ENCODE assay signal across 15 mouse cellular contexts in the genomic region with DNA sequence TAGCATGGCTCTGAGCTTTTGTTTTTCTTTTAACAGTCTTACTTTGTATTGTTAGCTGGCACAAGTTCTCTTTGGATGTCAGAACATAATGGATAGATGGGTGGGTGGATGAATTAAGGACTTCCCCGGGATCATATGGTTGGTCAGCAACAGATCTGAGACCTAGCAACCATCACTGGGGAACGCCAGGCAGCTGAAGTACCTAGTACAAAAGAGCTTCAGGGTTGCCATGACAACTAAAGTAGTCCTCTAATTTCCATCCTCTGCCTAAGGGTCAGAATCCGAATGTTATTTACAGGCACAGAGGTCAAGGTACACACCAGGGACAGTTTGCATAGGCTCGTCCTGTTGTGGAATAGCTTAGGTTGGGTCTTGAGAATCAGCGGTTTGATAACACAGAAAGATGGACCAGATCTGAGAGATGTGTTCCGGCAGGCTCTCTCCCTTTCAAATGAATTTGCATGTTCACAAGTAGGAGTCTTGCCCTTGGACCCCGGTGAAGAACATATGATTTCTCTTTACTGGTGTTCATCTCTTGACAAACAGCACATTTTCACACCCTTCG. TPM values are rescaled to one million over a fixed set of nuclear protein-coding genes. Genes with fewer than 3 reads are reported as not detected.
DNase-seq lines count a peak whose midpoint lies in the region; ATAC-seq lines count a peak whose summit lies in the region.
"Had no signal": no experiment of that assay in that cellular context is flagged by ENCODE, and none has a peak within 500 bp of the region (broad histone marks: within the 10 kb centered on the region; RNA-seq: fewer than 3 reads in every experiment).

No protein-coding gene starts in this region.

- H3K27ac ChIP-seq in forebrain, embryonic 14.5 days (ENCODE audit: low read depth, low read length): no peak overlapping the region
- H3K27ac ChIP-seq in forebrain, embryonic 11.5 days (ENCODE audit: low read depth, low read length): no peak overlapping the region
- H3K27ac ChIP-seq in midbrain, embryonic 11.5 days (ENCODE audit: low read depth, low read length): 0 out of 2 replicates have a peak overlapping the region, but pooled peaks have one; percentile 6
- H3K27ac ChIP-seq: left cerebral cortex, adult 2 months; limb, embryonic 15.5 days; lung, embryonic 15.5 days had no signal

- no peaks in the 10 kb centered on the region for H3K9me3 ChIP-seq in forebrain, embryonic 14.5 days (replicated peaks; ENCODE audit: control insufficient read depth, low read length)
- no peaks in the 10 kb centered on the region for H3K9me3 ChIP-seq in forebrain, embryonic 11.5 days (ENCODE audit: control insufficient read depth, low read length)
- no peaks in the 10 kb centered on the region for H3K9me3 ChIP-seq in midbrain, embryonic 11.5 days (ENCODE audit: control insufficient read depth, low read length)
- H3K9me3 ChIP-seq: limb, embryonic 15.5 days; lung, embryonic 15.5 days had no signal

- WGBS in forebrain, embryonic 14.5 days: 42% methylated on average over 8 of the region's 8 CpGs
- 51% methylated on average over 8 of the region's 8 CpGs for WGBS in forebrain, embryonic 11.5 days
- WGBS in midbrain, embryonic 11.5 days: 30% methylated on average over 8 of the region's 8 CpGs

- H3K4me3 ChIP-seq in forebrain, embryonic 14.5 days (ENCODE audit: low read depth, low read length): no peak overlapping the region
- H3K4me3 ChIP-seq in forebrain, embryonic 11.5 days (ENCODE audit: low read depth, low read length): no peak overlapping the region
- H3K4me3 ChIP-seq in midbrain, embryonic 11.5 days (ENCODE audit: low read depth, low read length): no peak overlapping the region
- H3K4me3 ChIP-seq: left cerebral cortex, adult 2 months; limb, embryonic 15.5 days; lung, embryonic 15.5 days had no signal

- H3K9ac ChIP-seq in forebrain, embryonic 14.5 days (ENCODE audit: low read length): no peak overlapping the region
- H3K9ac ChIP-seq in forebrain, embryonic 11.5 days (ENCODE audit: low read length): no peak overlapping the region
- H3K9ac ChIP-seq in midbrain, embryonic 11.5 days (ENCODE audit: low read length): no peak overlapping the region
- H3K9ac ChIP-seq: limb, embryonic 15.5 days; lung, embryonic 15.5 days had no signal

- H3K36me3 ChIP-seq in forebrain, embryonic 14.5 days (ENCODE audit: control insufficient read depth, insufficient read depth, low read length): no peaks in the 10 kb centered on the region
- H3K36me3 ChIP-seq in forebrain, embryonic 11.5 days (ENCODE audit: control insufficient read depth, insufficient read depth, low read length): no peaks in the 10 kb centered on the region
- no peaks in the 10 kb centered on the region for H3K36me3 ChIP-seq in midbrain, embryonic 11.5 days (ENCODE audit: control insufficient read depth, insufficient read depth, low read length)
- H3K36me3 ChIP-seq: limb, embryonic 15.5 days; lung, embryonic 15.5 days had no signal

- no peak overlapping the region for H3K4me2 ChIP-seq in forebrain, embryonic 14.5 days (ENCODE audit: low read length)
- H3K4me2 ChIP-seq in forebrain, embryonic 11.5 days (ENCODE audit: low read depth, low read length, severe bottlenecking): no peak overlapping the region
- H3K4me2 ChIP-seq in midbrain, embryonic 11.5 days: no peak overlapping the region
- H3K4me2 ChIP-seq: limb, embryonic 15.5 days; lung, embryonic 15.5 days had no signal

- peak; percentile 62; the same call in 1 of the 2 replicates for ATAC-seq in forebrain, embryonic 14.5 days
- ATAC-seq in forebrain, embryonic 11.5 days (replicated peaks; ENCODE audit: low FRiP score): no peak; the same call in 1 of the 2 replicates
- peak; percentile 83 for ATAC-seq in midbrain, embryonic 11.5 days (ENCODE audit: low FRiP score)
- ATAC-seq in megakaryocyte, adult 5-6 weeks (ENCODE audit: poor library complexity, severe bottlenecking): no peak

- intact Hi-C loops in left cerebral cortex, postnatal 25 days (cut with DNase I): no loop called here

- peak; percentile 47 for DNase-seq in forebrain, embryonic 14.5 days (ENCODE audit: low spot score)
- DNase-seq in forebrain, embryonic 11.5 days (ENCODE audit: low spot score): no peak
- peak; percentile 35 for DNase-seq in embryo, embryonic 9.5 days (ENCODE audit: extremely low spot score)
- peak; percentile 92 for DNase-seq in midbrain, embryonic 11.5 days (ENCODE audit: low spot score, missing footprints)
- DNase-seq in retina, embryonic 14.5 days (ENCODE audit: low spot score): peak; percentile 4
- no peak for DNase-seq in thymus, postnatal 36 days
- no peak for DNase-seq in left cerebral cortex, postnatal 25 days (ENCODE audit: low spot score in 2 of 2)
- DNase-seq: cerebellum, adult 9-10 months; heart, postnatal 14 days; kidney, adult 18-20 months had no signal

- H3K27me3 ChIP-seq in forebrain, embryonic 14.5 days (replicated peaks; ENCODE audit: control insufficient read depth, insufficient read depth, low read length): no peaks in the 10 kb centered on the region
- H3K27me3 ChIP-seq in forebrain, embryonic 11.5 days (ENCODE audit: control insufficient read depth, insufficient read depth, low read length): no peaks in the 10 kb centered on the region
- H3K27me3 ChIP-seq in midbrain, embryonic 11.5 days (ENCODE audit: control insufficient read depth, insufficient read depth, low read length): no peaks in the 10 kb centered on the region
- H3K27me3 ChIP-seq: limb, embryonic 15.5 days; lung, embryonic 15.5 days had no signal

- H3K4me1 ChIP-seq in forebrain, embryonic 14.5 days (ENCODE audit: control insufficient read depth, insufficient read depth, low read length): no peaks in the 10 kb centered on the region
- H3K4me1 ChIP-seq in forebrain, embryonic 11.5 days (replicated peaks; ENCODE audit: control insufficient read depth, insufficient read depth, low read length): 0 out of 2 replicates have a peak, but pooled peaks cover 4% of the 10 kb centered on the region
- H3K4me1 ChIP-seq in midbrain, embryonic 11.5 days (ENCODE audit: control insufficient read depth, insufficient read depth, low read length): peaks cover 16% of the 10 kb centered on the region
- H3K4me1 ChIP-seq: limb, embryonic 15.5 days; lung, embryonic 15.5 days had no signal

RNA-seq across cellular contexts. Expression of a gene that starts 28.6 kb away (rescaled TPM):
- polyA plus RNA-seq in forebrain, embryonic 14.5 days (2014; fragmentation: Nextera tagmentation; extraction: Ambion mirVana): 0.90 and 0.94 TPM in 2 replicates
- 0.21 TPM in 1 of 2 replicates, not detected in the other for polyA plus RNA-seq in forebrain, embryonic 11.5 days (2014; fragmentation: Nextera tagmentation; extraction: Ambion mirVana)
- polyA plus RNA-seq in midbrain, embryonic 11.5 days (2014; fragmentation: Nextera tagmentation; extraction: Ambion mirVana): 0.48 and 0.57 TPM in 2 replicates
- total RNA-seq in megakaryocyte, adult 5-6 weeks (2015): not detected in 2 replicates
- total RNA-seq in megakaryocyte, adult 5-6 weeks (2017): not detected in 2 replicates
- 10 to 100 TPM in 1 of 2 experiments, 1 to 10 TPM in 1; 8.4 to 10.4 TPM for total RNA-seq in left cerebral cortex, postnatal 25 days (2021)
- total RNA-seq: monocyte, adult 5-6 weeks had no signal

RNA-seq across cellular contexts. Expression of a gene that starts 28.7 kb away (rescaled TPM):
- polyA plus RNA-seq in forebrain, embryonic 14.5 days (2014; fragmentation: Nextera tagmentation; extraction: Ambion mirVana): 0.69 and 0.72 TPM in 2 replicates
- polyA plus RNA-seq in forebrain, embryonic 11.5 days (2014; fragmentation: Nextera tagmentation; extraction: Ambion mirVana): 1.2 and 1.3 TPM in 2 replicates
- 0.86 and 1.2 TPM in 2 replicates for polyA plus RNA-seq in midbrain, embryonic 11.5 days (2014; fragmentation: Nextera tagmentation; extraction: Ambion mirVana)
- 2.9 and 6.5 TPM in 2 replicates for total RNA-seq in megakaryocyte, adult 5-6 weeks (2015)
- 2.1 TPM in 2 replicates for total RNA-seq in megakaryocyte, adult 5-6 weeks (2017)
- under 1 TPM; 0.37 to 0.46 TPM for total RNA-seq in left cerebral cortex, postnatal 25 days (2021)

Comparison
In these comparisons a context has a peak if more than half of its experiments do, and no peak if none do; other contexts are left out.
1. ATAC-seq: peak in forebrain, embryonic 14.5 days (single experiment) and midbrain, embryonic 11.5 days (single experiment); none in forebrain, embryonic 11.5 days (single experiment) and megakaryocyte, adult 5-6 weeks (single experiment).
2. DNase-seq: peak in forebrain, embryonic 14.5 days (single experiment), embryo, embryonic 9.5 days (single experiment), midbrain, embryonic 11.5 days (single experiment) and retina, embryonic 14.5 days (single experiment); none in forebrain, embryonic 11.5 days (single experiment), thymus, postnatal 36 days (0 of 2) and left cerebral cortex, postnatal 25 days (0 of 2).